Mouse (Mus musculus) yolk sac, embryonic 10.5 days (tissue): Measurements from ENCODE around the gene Dcst2.

Experiments used
- DNase-seq: peaks from one replicate; pipeline ENCODE4 v3.0.0-alpha.2; 2017; ENCODE audit warnings: low spot score

Dcst2 gene

GRCm38 (mm10) chr3:89364631-89365030, 2.9 kb downstream of the Dcst2 start:
- DNase-seq: no peak

DNA sequence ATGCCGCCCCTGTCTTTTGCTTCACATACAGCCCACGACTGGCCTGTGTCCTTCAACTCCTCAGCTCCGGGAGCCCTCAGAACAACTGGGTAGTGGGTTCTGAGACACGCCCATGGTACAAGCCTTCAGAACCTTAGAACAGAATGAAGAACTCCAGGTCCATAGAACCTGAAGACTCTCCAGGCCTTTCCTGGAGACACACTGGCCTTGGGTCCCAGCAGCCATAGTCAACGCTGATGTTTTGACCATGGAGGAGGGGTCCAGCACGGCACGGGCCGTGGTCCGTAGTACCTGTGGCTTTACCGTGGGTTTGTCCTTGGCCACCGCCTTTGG, 3.3 kb downstream of the Dcst2 start, which contains the start of gene Dcst1:
TSS of gene Dcst1 (minus strand) at position 101 of the 333 bp plus-strand sequence.
- no peak for DNase-seq

GRCm38 (mm10) chr3:89365486-89366414, 4.0 kb downstream of the Dcst2 start:
- peak; percentile 58 for DNase-seq

- DNase-seq: peak; percentile 59
Measured at GRCm38 (mm10) chr3:89367338-89367737, 5.6 kb downstream of the Dcst2 start.

DNA sequence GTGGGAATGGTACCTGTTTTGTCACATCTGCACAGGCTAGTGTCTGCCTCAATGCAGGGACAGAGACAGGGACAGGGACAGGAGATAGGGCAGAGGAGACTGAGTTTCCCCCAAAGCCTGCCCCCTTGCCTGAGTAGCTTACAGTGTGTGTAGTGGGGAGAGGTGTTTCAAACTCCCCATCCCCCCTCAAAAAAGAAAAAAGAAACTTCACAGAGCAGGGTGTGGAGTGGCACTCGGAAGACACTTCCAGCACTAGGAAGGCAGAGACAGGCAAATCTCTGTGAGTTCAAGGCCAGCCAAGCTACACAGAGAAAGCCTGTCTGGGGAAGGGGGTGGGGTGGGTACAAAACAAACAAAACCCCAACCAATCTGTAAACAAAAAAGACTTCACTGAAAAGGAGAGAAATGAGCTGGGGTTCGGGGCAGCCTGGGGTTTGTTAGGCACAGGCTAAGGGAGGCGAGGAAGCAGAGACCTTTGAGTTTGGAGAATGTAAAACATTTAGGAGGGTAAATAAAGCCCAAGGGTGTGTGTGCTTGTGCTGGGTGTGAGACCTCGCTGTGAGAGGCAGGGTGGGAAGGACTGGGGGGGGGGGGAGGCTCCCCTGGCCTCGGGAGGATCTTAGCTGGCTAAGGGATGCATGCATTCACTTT, 11.9 kb downstream of the Dcst2 start:
- DNase-seq: no peak

DNA sequence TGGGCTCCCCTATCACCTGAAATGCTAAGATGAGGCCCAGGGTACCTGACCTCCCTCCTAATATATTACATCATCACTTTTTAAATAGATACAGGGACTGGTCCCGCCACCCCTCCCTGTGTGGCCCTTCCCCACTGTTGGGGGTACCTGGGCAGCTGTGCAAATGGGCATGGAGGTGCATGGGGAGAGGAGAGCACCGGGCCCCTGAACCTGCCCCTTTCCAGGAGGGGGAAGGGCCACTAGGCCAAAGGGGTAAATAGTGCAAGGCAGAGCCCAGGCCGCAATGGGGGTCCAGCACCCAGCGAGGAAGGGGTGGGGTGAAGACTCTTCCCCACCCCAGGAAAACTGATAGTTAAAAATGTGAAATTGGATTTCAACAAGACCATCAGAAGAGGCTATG, 16.1 kb downstream of the Dcst2 start:
- no peak for DNase-seq

DNA sequence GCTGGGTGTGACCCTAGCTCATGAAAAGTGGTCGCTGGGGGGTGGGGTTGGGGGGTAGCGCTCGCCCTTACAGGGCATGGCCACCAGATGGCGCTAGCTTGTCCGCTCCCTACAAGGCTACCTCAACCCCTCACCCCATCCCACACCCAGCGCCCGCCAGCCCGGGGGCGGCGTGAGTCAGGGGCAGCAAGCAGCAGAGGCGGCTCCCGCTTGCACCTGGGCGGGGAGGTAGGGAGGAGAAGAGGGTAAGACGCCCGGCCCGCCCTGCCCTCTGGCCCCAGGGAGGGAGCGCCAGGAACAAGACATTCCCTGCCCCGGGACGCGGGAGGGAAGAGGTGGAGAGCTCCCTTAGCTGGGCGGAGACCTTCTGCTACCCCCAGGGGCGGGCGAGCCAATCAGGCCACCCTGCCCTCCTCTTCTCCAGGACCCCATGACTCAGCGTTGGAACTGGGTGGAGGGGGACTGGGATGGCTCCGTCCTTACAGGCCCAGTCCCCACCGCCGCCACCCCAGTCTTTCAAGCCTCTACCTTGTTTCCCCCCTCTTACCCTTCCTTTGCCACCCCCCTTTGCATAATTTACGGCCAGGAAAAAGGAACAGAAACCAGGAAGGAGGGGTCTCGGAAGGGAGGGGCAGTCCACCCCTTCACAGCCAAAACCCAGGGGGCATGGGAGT, 16.8 kb downstream of the Dcst2 start:
- peak; percentile 87 for DNase-seq

- no peak for DNase-seq
Measured at GRCm38 (mm10) chr3:89379388-89380131, 17.8 kb downstream of the Dcst2 start.

GRCm38 (mm10) chr3:89380291-89380690, 18.5 kb downstream of the Dcst2 start:
- no peak for DNase-seq

DNA sequence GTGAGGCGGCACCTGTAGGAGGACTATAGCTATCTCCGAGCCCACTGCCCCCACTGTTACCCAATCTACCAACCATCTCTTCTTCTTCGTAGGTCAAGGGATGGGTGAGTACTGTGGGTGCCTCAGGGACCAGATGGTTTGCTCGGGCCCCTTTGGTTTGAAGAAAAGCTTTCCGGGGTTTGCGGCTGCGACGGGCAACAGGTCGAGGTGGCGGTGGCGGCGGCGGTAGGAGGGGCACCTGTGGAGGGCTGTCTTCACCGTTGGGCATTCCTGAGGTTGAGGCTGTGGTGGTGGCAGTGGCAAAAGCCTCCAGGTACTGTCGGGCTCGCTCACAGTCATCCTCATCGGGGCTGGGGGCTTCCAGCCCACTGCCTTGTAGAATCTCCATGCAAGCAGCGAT, 18.9 kb downstream of the Dcst2 start:
- DNase-seq: no peak

DNA sequence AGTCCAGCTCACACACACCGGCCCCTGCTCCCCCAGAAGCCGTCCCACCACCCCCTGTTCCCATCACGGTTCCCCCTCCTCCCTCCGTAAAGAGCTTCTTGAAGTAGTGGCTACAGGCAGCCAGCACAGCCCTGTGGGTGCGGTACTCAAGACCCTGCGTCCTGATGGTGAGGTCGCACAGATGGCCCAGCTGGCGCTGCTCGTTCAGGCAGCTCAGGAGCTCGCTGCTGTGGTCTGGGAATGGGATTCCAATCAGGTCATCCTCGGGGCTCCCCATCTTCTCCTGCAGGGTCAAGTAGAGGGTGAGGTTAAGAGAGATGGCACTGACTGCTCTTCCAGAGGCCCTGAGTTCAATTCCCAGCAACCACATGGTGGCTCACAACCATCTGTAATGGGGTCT, 19.5 kb downstream of the Dcst2 start:
- no peak for DNase-seq

GRCm38 (mm10) chr3:89382033-89382882, 20.5 kb downstream of the Dcst2 start:
- DNase-seq: no peak

- DNase-seq: no peak
Measured at GRCm38 (mm10) chr3:89382950-89383349, 21.2 kb downstream of the Dcst2 start.

DNA sequence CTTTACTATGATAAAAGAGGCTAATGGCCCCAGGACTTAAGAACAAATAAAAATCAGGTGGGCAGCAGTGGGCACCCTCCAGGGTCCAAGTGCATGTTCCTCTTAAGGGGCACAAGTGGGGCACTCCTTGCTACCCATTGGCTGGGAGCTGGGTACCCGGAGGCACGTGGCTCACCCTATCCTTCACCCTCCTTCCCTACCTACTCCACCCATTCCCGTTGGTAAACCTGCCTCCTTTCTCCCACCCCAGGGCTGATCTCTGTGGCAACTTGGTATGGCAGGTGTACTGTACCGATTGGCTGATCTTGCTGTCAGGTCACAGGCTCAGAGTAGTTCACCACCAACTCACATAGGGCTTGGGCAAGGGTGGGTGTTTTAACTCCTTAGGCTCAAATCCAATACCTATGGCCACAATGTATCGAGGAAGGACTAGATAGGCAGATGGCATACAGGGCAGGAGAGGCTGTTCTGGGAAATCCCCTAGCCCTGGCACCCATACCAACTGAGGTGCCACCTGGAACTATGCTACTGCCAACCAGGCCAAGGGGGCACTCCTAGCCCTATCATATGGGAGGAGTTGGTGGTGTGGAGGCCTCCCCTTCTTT, 22.0 kb downstream of the Dcst2 start:
- no peak for DNase-seq

DNA sequence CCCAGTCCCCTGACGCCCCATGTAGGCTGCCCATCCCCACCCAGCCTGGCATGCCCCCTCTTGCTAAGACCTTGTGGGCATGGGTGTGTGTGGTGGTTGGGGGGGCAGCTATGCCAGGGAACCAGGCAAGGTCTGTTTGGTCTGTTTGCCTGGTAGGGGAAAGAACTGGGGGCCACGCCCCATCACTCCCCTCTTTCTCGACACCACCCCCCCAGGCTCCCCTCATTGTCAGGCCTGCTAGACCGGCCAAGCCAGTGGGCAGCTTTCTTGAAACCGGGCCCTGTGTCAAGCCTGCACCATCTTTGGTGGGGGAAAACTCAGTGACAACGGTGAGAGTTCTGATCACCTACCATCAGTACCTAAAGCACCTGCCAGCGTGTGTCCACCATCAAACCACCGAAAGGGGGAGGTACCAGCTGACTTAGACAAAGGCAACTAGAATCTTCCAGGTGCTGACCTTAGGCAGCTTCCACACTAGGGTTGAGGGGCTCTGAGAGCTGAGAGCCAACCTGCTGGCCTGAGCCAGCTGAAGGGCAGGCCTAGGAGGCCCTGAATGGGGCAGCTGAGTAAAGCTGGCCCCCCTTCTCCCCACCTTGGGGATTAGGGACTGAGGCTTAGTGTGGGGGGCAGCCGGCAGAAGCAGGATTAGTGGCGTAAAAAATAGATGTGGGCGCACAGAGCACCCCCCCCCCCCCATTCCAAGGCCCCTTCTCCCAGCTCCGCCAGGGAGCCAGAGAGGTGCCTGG, 22.7 kb downstream of the Dcst2 start:
- DNase-seq: no peak

DNA sequence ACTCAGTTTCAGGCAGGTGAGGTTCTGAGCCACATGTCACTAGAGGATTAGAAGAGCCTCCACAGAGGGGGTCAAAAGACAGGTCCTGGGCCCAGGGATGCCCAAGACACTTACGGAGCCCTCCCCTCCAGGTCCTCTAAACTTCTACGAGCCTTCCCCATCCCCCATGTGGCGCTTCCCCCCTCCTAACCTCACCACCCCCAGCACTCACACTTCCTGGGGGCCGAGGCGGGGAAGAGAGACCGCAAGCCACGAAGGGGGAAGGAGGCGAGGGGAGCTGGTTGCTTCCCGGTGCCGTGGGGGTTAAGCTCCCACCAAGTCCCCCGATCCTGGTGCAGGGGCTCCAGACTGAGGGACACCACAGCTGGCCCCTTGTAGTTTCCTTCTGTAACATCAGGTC, 23.7 kb downstream of the Dcst2 start:
- DNase-seq: no peak

- no peak for DNase-seq
Measured at GRCm38 (mm10) chr3:89386438-89387420, 25.0 kb downstream of the Dcst2 start.

- no peak for DNase-seq
Measured at GRCm38 (mm10) chr3:89387632-89388031, 25.9 kb downstream of the Dcst2 start.
